Mouse (Mus musculus) limb, embryonic 10.5 days (tissue): ENCODE measurements at regions not wholly inside any gene's neighbourhood (a gene's known extent, or its start where the extent isn't known, plus 50 kb on each side); places are given as distances from the start of the nearest gene placed in this dataset.

Experiments used
- DNase-seq: peaks from one replicate; pipeline ENCODE4 v3.0.0-alpha.2; 2017; ENCODE audit warnings: low spot score
- H3K27ac ChIP-seq: fragments of 300-500 bp; sonication (generic); 2 replicates; pipeline ENCODE4 v1.5.1; 2016; ENCODE audit warnings: mild to moderate bottlenecking
- H3K27me3 ChIP-seq: fragments of 300-500 bp; sonication (generic); 2 replicates; pipeline ENCODE4 v1.6.1; 2016; ENCODE audit warnings: low read depth, mild to moderate bottlenecking; ENCODE audit not compliant: poor library complexity, severe bottlenecking
- H3K36me3 ChIP-seq: fragments of 300-500 bp; sonication (generic); 2 replicates; pipeline ENCODE4 v1.6.1; 2016; ENCODE audit warnings: mild to moderate bottlenecking, moderate library complexity
- H3K4me1 ChIP-seq: fragments of 300-500 bp; sonication (generic); 2 replicates; pipeline ENCODE4 v1.6.1; 2016
- H3K4me3 ChIP-seq: fragments of 300-500 bp; sonication (generic); 2 replicates; pipeline ENCODE4 v1.5.1; 2016; ENCODE audit warnings: mild to moderate bottlenecking, moderate library complexity
- H3K9me3 ChIP-seq: fragments of 300-500 bp; sonication (generic); replicated peaks from 2 replicates; pipeline ENCODE4 v1.6.1; 2016; ENCODE audit warnings: mild to moderate bottlenecking
- WGBS: fragments of 180-500 bp; shearing (Covaris S2); methylation state at CpG from one replicate; pipeline ENCODE4 v1.1.7; 2016; 5-methylcytosine and 5-hydroxymethylcytosine counted together

DNA sequence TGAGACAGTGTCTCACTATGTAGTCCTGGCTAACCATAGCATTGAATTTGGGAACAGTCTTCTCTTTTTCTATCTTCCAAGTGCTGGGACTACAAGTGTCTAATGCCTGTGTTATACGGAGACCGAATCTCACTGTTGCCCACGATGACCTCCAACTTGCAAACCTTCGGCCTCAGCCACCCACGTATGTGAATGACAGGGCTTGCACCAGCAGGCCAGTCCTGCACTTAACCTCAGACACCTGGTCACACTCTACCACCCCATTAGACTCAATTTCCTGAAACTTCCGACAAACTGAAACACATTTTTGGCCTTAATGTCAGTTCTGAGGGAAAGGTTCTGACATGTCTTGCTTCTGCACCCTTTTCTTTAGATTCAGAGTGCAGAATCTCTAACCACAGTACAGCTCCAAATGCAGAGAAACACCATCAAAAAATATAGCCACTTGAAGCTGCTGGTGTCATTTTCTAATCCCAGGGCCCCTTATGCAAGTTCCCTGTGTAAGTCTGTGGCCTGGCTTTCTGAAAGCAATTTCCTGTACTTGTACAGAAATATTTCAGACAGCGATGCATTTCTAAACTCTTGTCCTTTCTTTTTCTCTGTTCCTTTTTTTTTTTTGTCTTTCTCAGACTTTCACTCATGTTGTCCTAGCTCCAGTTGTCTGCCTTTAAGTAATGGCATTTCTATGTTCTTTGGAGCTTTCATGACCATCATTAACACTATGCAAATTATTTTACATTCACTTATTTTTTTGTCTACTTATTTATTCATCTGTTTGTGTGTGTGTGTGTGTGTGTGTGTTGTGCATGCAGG is 97.8 kb downstream of the Tmsb4x start:
- Histone ChIP-seq H3K4me3 (no peak overlapping the region), H3K36me3 (no peaks in the 10 kb centered on the region), H3K9me3 (no peaks in the 10 kb centered on the region), H3K4me1 (no peaks in the 10 kb centered on the region), H3K27ac (no peak overlapping the region), H3K27me3 (peaks cover 96% of the 10 kb centered on the region)
- no peak for DNase-seq
- 68% methylated on average over 7 of the region's 7 CpGs for WGBS

- no peak overlapping the region for H3K4me3 ChIP-seq
Measured at GRCm38 (mm10) chrX:167108356-167108755, 100.8 kb downstream of the Tmsb4x start.

DNA sequence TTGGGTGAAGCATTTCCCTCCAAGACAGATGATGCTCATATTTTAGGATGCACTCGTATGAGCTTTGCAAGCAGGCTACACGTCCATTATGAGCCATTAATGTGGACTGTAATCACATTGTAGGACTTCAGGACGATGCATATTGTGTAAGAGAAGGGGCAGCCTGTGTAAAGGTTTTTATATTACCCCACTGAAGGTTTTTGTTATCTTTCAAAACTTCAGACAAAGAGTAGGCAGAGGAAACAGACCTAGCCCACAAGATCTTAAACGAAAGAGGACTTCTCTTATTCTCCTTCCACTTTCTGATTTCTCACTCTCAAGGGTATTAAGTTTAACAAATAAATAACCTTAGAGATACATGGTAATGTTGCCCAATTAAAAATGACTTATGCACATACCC is 101.6 kb downstream of the Tmsb4x start:
- H3K4me1 ChIP-seq = no peaks in the 10 kb centered on the region
- H3K27me3 ChIP-seq = peaks cover 99% of the 10 kb centered on the region
- H3K4me3 ChIP-seq = no peak overlapping the region
- no peak for DNase-seq
- no peaks in the 10 kb centered on the region for H3K9me3 ChIP-seq
- no peaks in the 10 kb centered on the region for H3K36me3 ChIP-seq
- 87% methylated on average over 4 of the region's 4 CpGs for WGBS
- no peak overlapping the region for H3K27ac ChIP-seq

More at GRCm38 (mm10) chrX:167108356-167108755, 100.8 kb downstream of the Tmsb4x start:
- H3K36me3 ChIP-seq = no peaks in the 10 kb centered on the region
- H3K27me3 ChIP-seq = peaks cover 97% of the 10 kb centered on the region
- DNase-seq = no peak
- H3K4me1 ChIP-seq = no peaks in the 10 kb centered on the region
- no peaks in the 10 kb centered on the region for H3K9me3 ChIP-seq
- no peak overlapping the region for H3K27ac ChIP-seq
- 90% methylated on average over 6 of the region's 6 CpGs for WGBS

DNA sequence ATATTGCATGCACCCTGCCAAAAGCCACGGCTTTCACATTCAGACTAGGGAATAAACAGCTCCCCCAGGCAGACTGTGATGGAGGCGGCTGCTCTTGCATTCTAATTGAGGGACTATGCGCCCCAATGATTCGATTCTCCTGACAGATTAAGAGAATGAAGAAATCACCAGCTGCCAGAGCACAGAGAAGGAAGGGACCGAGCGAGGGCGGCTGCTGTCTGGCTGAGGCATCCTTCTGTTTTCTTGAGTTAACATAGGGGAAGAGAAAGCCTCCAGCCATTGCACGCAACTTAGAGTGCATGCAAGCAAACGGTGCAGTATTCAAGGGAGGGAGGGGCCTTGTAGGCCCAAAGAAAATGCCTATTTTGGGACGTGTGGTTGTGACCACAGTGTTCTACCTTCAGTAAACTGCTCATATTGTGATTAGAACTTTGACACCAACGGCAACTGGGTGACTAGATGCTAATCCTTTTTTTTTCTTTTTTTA is 103.1 kb downstream of the Tmsb4x start:
- no peak overlapping the region for H3K27ac ChIP-seq
- H3K27me3 ChIP-seq = peaks cover 100% of the 10 kb centered on the region
- WGBS = 82% methylated on average over 11 of the region's 11 CpGs
- no peaks in the 10 kb centered on the region for H3K36me3 ChIP-seq
- H3K4me1 ChIP-seq = no peaks in the 10 kb centered on the region
- no peak for DNase-seq
- no peaks in the 10 kb centered on the region for H3K9me3 ChIP-seq
- H3K4me3 ChIP-seq = no peak overlapping the region

GRCm38 (mm10) chrX:167105354-167105753 is 103.8 kb downstream of the Tmsb4x start:
- H3K27ac ChIP-seq = no peak overlapping the region
- WGBS = 76% methylated on average over 4 of the region's 4 CpGs
- no peak for DNase-seq
- H3K4me1 ChIP-seq = no peaks in the 10 kb centered on the region
- H3K36me3 ChIP-seq = no peaks in the 10 kb centered on the region
- no peaks in the 10 kb centered on the region for H3K9me3 ChIP-seq
- H3K4me3 ChIP-seq = no peak overlapping the region
- H3K27me3 ChIP-seq = peaks cover 100% of the 10 kb centered on the region

GRCm38 (mm10) chrX:167104247-167104621 is 104.9 kb downstream of the Tmsb4x start:
- 60% methylated on average over 4 of the region's 4 CpGs for WGBS
- Histone ChIP-seq H3K27ac (peak overlapping the region; percentile 42; the same call in 1 of the 2 replicates), H3K4me3 (no peak overlapping the region), H3K4me1 (no peaks in the 10 kb centered on the region), H3K36me3 (no peaks in the 10 kb centered on the region), H3K9me3 (no peaks in the 10 kb centered on the region), H3K27me3 (peaks cover 100% of the 10 kb centered on the region)
- no peak for DNase-seq

DNA sequence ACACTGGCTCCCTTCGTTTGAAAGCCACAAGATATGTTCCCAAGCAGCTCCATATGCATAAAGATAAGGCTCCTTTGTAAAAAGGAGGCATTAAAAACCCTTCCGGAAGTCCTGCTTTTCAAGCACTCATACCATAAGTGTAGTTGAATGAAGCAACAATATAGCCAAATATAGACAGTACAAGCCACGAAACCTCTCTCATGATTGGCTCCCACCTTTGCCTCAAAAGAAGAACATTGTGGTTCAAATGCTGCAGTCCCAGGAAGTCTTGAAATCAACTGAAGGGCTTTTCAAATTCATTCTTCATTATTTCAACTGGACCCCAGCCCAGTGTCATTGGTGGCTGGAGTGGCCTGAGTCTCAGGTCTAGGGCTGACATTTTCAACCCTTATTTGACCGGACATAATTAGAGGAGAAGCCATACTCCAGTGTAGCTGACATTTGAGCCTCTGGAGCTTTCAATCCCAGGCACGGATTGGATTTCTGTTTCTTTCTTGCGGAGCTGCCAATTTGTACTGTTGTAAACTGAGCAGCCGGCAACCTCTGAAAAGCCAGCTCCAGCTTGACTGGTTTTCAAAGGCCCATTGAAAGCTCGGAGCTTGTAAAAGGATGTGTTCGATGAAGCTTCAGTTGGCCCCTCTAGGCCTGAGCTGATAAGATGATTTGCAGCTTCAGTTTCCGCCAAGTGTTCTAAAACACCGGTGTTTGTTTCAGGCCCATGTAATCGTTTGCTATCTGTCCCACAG is 105.4 kb downstream of the Tmsb4x start:
- no peaks in the 10 kb centered on the region for H3K36me3 ChIP-seq
- 46% methylated on average over 12 of the region's 12 CpGs for WGBS

GRCm38 (mm10) chrX:167101929-167102328 is 107.2 kb downstream of the Tmsb4x start:
- Histone ChIP-seq H3K4me3 (no peak overlapping the region), H3K9me3 (no peaks in the 10 kb centered on the region), H3K27me3 (peaks cover 98% of the 10 kb centered on the region), H3K4me1 (no peaks in the 10 kb centered on the region), H3K27ac (no peak overlapping the region), H3K36me3 (no peaks in the 10 kb centered on the region)
- no peak for DNase-seq
- 52% methylated on average over 2 of the region's 2 CpGs for WGBS

More for the DNA sequence above, 105.4 kb downstream of the Tmsb4x start:
- DNase-seq = no peak
- Histone ChIP-seq H3K4me3 (no peak overlapping the region), H3K9me3 (no peaks in the 10 kb centered on the region), H3K27ac (peak overlapping the region; percentile 42; the same call in 1 of the 2 replicates), H3K4me1 (no peaks in the 10 kb centered on the region), H3K27me3 (peaks cover 100% of the 10 kb centered on the region)

DNA sequence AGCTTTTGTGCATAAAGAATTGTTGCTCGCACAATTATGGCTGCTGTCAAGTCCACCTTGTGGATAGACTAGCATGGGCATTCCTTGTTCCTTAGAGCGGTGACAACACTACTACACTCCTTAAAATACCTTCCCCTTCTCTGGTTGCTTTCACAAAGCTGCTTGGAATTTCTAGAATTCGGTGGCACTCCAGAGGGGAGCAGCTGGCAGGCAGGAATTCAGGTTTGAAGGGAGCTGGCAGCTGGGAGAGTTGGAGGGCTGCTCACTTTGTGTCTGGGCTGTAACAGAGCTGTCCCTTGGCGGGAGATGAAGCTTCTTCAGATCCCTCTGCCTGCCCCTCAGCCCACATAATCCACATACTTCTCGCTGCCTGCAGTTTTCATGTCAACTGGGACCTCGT is 109.7 kb downstream of the Tmsb4x start:
- H3K4me1 ChIP-seq = no peaks in the 10 kb centered on the region
- H3K36me3 ChIP-seq = no peaks in the 10 kb centered on the region
- H3K27ac ChIP-seq = no peak overlapping the region
- no peak overlapping the region for H3K4me3 ChIP-seq
- peaks cover 94% of the 10 kb centered on the region for H3K27me3 ChIP-seq
- no peak for DNase-seq
- no peaks in the 10 kb centered on the region for H3K9me3 ChIP-seq
- 58% methylated on average over 6 of the region's 6 CpGs for WGBS

- Histone ChIP-seq H3K4me3 (no peak overlapping the region), H3K36me3 (no peaks in the 10 kb centered on the region), H3K27me3 (peaks cover 94% of the 10 kb centered on the region), H3K9me3 (no peaks in the 10 kb centered on the region), H3K4me1 (no peaks in the 10 kb centered on the region), H3K27ac (no peak overlapping the region)
- no peak for DNase-seq
- 80% methylated on average over 3 of the region's 3 CpGs for WGBS
Measured at GRCm38 (mm10) chrX:167098914-167099313, 110.2 kb downstream of the Tmsb4x start.

GRCm38 (mm10) chrX:167091841-167092240 is 117.3 kb downstream of the Tmsb4x start:
- DNase-seq = no peak
- H3K27me3 ChIP-seq = peaks cover 85% of the 10 kb centered on the region
- no peaks in the 10 kb centered on the region for H3K9me3 ChIP-seq
- no peaks in the 10 kb centered on the region for H3K36me3 ChIP-seq
- no peaks in the 10 kb centered on the region for H3K4me1 ChIP-seq
- no peak overlapping the region for H3K27ac ChIP-seq
- no peak overlapping the region for H3K4me3 ChIP-seq
- WGBS = 63% methylated on average over 1 of the region's 1 CpGs

GRCm38 (mm10) chrX:167088930-167089329 is 120.2 kb downstream of the Tmsb4x start:
- no peaks in the 10 kb centered on the region for H3K36me3 ChIP-seq
- no peak overlapping the region for H3K4me3 ChIP-seq
- peaks cover 81% of the 10 kb centered on the region for H3K27me3 ChIP-seq
- WGBS = 62% methylated on average over 3 of the region's 3 CpGs
- H3K27ac ChIP-seq = no peak overlapping the region
- no peak for DNase-seq
- no peaks in the 10 kb centered on the region for H3K9me3 ChIP-seq
- H3K4me1 ChIP-seq = no peaks in the 10 kb centered on the region

- no peaks in the 10 kb centered on the region for H3K4me1 ChIP-seq
- H3K4me3 ChIP-seq = no peak overlapping the region
- WGBS = 62% methylated on average over 2 of the region's 2 CpGs
- H3K9me3 ChIP-seq = no peaks in the 10 kb centered on the region
- H3K27me3 ChIP-seq = peaks cover 80% of the 10 kb centered on the region
- H3K27ac ChIP-seq = no peak overlapping the region
- no peaks in the 10 kb centered on the region for H3K36me3 ChIP-seq
- no peak for DNase-seq
Measured at GRCm38 (mm10) chrX:167088438-167088837, 120.7 kb downstream of the Tmsb4x start.
